Mouse (Mus musculus) neural tube, embryonic 12.5 days (tissue): ENCODE results near the gene Dusp14. TPM values are rescaled to one million over a fixed set of nuclear protein-coding genes. Genes with fewer than 3 reads are reported as not detected.

ENCODE experiments used
- ATAC-seq: fragments of 200-750 bp; cut with Nextera tagmentation; 2 replicates; pipeline ENCODE4 v1.8.0; 2017; ENCODE audit warnings: low read depth, mild to moderate bottlenecking, moderate TSS enrichment, moderate library complexity; ENCODE audit not compliant: low FRiP score
- H3K27ac ChIP-seq: fragments of 300-500 bp; sonication (generic); 2 replicates; pipeline ENCODE4 v1.5.1; 2016
- H3K27me3 ChIP-seq: fragments of 300-500 bp; sonication (generic); replicated peaks from 2 replicates; pipeline ENCODE4 v1.6.1; 2016; ENCODE audit warnings: mild to moderate bottlenecking
- H3K36me3 ChIP-seq: fragments of 300-500 bp; sonication (generic); 2 replicates; pipeline ENCODE4 v1.6.1; 2016; ENCODE audit warnings: mild to moderate bottlenecking
- H3K4me1 ChIP-seq: fragments of 300-500 bp; sonication (generic); 2 replicates; pipeline ENCODE4 v1.6.1; 2016
- H3K4me2 ChIP-seq: fragments of 300-500 bp; sonication (generic); replicated peaks from 2 replicates; pipeline ENCODE4 v1.6.1; 2016; ENCODE audit warnings: mild to moderate bottlenecking
- H3K4me3 ChIP-seq: fragments of 300-500 bp; sonication (generic); 2 replicates; pipeline ENCODE4 v1.5.1; 2016
- H3K9ac ChIP-seq: fragments of 300-500 bp; sonication (generic); 2 replicates; pipeline ENCODE4 v1.6.1; 2016; ENCODE audit warnings: mild to moderate bottlenecking
- H3K9me3 ChIP-seq: fragments of 300-500 bp; sonication (generic); 2 replicates; pipeline ENCODE4 v1.6.1; 2016; ENCODE audit warnings: mild to moderate bottlenecking
- WGBS: fragments of 180-500 bp; shearing (Covaris S2); methylation state at CpG from one replicate; pipeline ENCODE4 v1.1.7; 2016; 5-methylcytosine and 5-hydroxymethylcytosine counted together
- polyA plus RNA-seq: library from polyadenylated mRNA; unstranded; fragments of >200 nt; fragmentation: Nextera tagmentation; extraction: Ambion mirVana; gene quantifications from 2 replicates; pipeline ENCODE4 v1.2.1, GENCODE M21; 2016

Gene Dusp14
- polyA plus RNA-seq, 1 experiment from 2014 or later: 12.4 TPM

- H3K36me3 ChIP-seq: peaks cover 57% of the 10 kb centered on the region
- no peaks in the 10 kb centered on the region for H3K9me3 ChIP-seq
- ATAC-seq: no peak
- peaks cover 24% of the 10 kb centered on the region for H3K4me1 ChIP-seq
- no peak overlapping the region for H3K9ac ChIP-seq
- no peak overlapping the region for H3K4me3 ChIP-seq
- WGBS: 80% methylated on average over 9 of the region's 9 CpGs
- H3K27ac ChIP-seq: no peak overlapping the region
- no peaks in the 10 kb centered on the region for H3K27me3 ChIP-seq
- H3K4me2 ChIP-seq: no peak overlapping the region
These were observed 60.1 kb downstream of the Dusp14 start for GRCm38 (mm10) chr11:84009001-84009400.

GRCm38 (mm10) chr11:84003986-84004385 lies 65.1 kb downstream of the Dusp14 start:
- Histone ChIP-seq H3K4me2 (no peak overlapping the region), H3K27me3 (no peaks in the 10 kb centered on the region), H3K4me1 (no peaks in the 10 kb centered on the region), H3K9ac (no peak overlapping the region), H3K9me3 (no peaks in the 10 kb centered on the region), H3K27ac (no peak overlapping the region), H3K36me3 (peaks cover 85% of the 10 kb centered on the region), H3K4me3 (no peak overlapping the region)
- WGBS: 83% methylated on average over 6 of the region's 6 CpGs
- ATAC-seq: no peak

- Histone ChIP-seq H3K9ac (no peak overlapping the region), H3K27me3 (no peaks in the 10 kb centered on the region), H3K27ac (no peak overlapping the region), H3K4me1 (no peaks in the 10 kb centered on the region), H3K4me3 (no peak overlapping the region), H3K4me2 (no peak overlapping the region), H3K36me3 (peaks cover 93% of the 10 kb centered on the region), H3K9me3 (no peaks in the 10 kb centered on the region)
- ATAC-seq: no peak
- WGBS: 92% methylated on average over 3 of the region's 3 CpGs
These were observed 67.8 kb downstream of the Dusp14 start for GRCm38 (mm10) chr11:84001257-84001656.

- H3K36me3 ChIP-seq: peaks cover 95% of the 10 kb centered on the region
- no peak overlapping the region for H3K4me3 ChIP-seq
- H3K4me2 ChIP-seq: no peak overlapping the region
- no peak overlapping the region for H3K9ac ChIP-seq
- H3K27ac ChIP-seq: no peak overlapping the region
- H3K9me3 ChIP-seq: no peaks in the 10 kb centered on the region
- no peak for ATAC-seq
- no peaks in the 10 kb centered on the region for H3K4me1 ChIP-seq
- no peaks in the 10 kb centered on the region for H3K27me3 ChIP-seq
- 84% methylated on average over 4 of the region's 4 CpGs for WGBS
These were observed 69.6 kb downstream of the Dusp14 start for GRCm38 (mm10) chr11:83999411-83999915.

GRCm38 (mm10) chr11:83998993-83999392 lies 70.1 kb downstream of the Dusp14 start:
- Histone ChIP-seq H3K9me3 (no peaks in the 10 kb centered on the region), H3K36me3 (peaks cover 94% of the 10 kb centered on the region), H3K27ac (no peak overlapping the region), H3K9ac (no peak overlapping the region), H3K4me2 (no peak overlapping the region), H3K4me3 (no peak overlapping the region), H3K27me3 (no peaks in the 10 kb centered on the region), H3K4me1 (no peaks in the 10 kb centered on the region)
- WGBS: 89% methylated on average over 3 of the region's 3 CpGs
- no peak for ATAC-seq

Other genes starting within 250 kb of the Dusp14 start
- 0.19 and 0.20 TPM in 2 replicates for gene Hnf1b, start 219.2 kb downstream of the Dusp14 start, polyA plus RNA-seq
- 32.9 and 38.4 TPM in 2 replicates for gene Ddx52, start 127.2 kb downstream of the Dusp14 start, polyA plus RNA-seq
- gene Synrg, start 104.8 kb downstream of the Dusp14 start, polyA plus RNA-seq: 26.3 and 27.9 TPM in 2 replicates
- gene Tada2a, start 60.3 kb upstream of the Dusp14 start, polyA plus RNA-seq: 29.9 and 31.3 TPM in 2 replicates
- 24.8 and 29.0 TPM in 2 replicates for gene Acaca, start 60.4 kb upstream of the Dusp14 start, polyA plus RNA-seq
- gene Gm11437, start 98.2 kb upstream of the Dusp14 start, polyA plus RNA-seq: not detected in 2 replicates